Mouse (Mus musculus) liver, embryonic 14.5 days (tissue): ENCODE measurements around the gene Cd248. TPM values are rescaled to one million over a fixed set of nuclear protein-coding genes. Genes with fewer than 3 reads are reported as not detected.

ENCODE experiments used
- ATAC-seq: fragments of 200-750 bp; cut with Nextera tagmentation; 2 replicates; pipeline ENCODE4 v1.8.0; 2017; ENCODE audit warnings: moderate number of reproducible peaks, mild to moderate bottlenecking, moderate library complexity; ENCODE audit not compliant: insufficient read depth
- DNase-seq, 3 experiments: peaks; one replicate each; pipeline ENCODE4 v3.0.0-alpha.2; 2012 to 2013; ENCODE audit warnings: low read depth in 3 of 3, low spot score in 3 of 3
- H3K27ac ChIP-seq: fragments of 300-500 bp; sonication (generic); 2 replicates; pipeline ENCODE4 v1.5.1; 2014; ENCODE audit warnings: moderate library complexity, mild to moderate bottlenecking, control low read depth, inconsistent platforms
- H3K27me3 ChIP-seq: fragments of 300-500 bp; sonication (generic); 2 replicates; pipeline ENCODE4 v1.6.1; 2014; ENCODE audit warnings: mild to moderate bottlenecking, low read length, moderate library complexity; ENCODE audit not compliant: control insufficient read depth, insufficient read depth
- H3K36me3 ChIP-seq: fragments of 300-500 bp; sonication (generic); replicated peaks from 2 replicates; pipeline ENCODE4 v1.6.1; 2014; ENCODE audit warnings: low read depth; ENCODE audit not compliant: control insufficient read depth, insufficient read depth
- H3K4me1 ChIP-seq, 2 experiments: fragments of 200-500 bp in 1 of 2; fragments of 300-500 bp in 1 of 2; sonication (generic) in 1 of 2; replicated peaks; 2 replicates each; pipeline ENCODE4 v1.6.1; 2012 to 2014; ENCODE audit warnings: antibody characterized with exemption in 1 of 2, inconsistent platforms in 1 of 2, low read length in 1 of 2; ENCODE audit not compliant: control insufficient read depth in 2 of 2, insufficient read depth in 2 of 2
- H3K4me2 ChIP-seq: fragments of 300-500 bp; sonication (generic); 2 replicates; pipeline ENCODE4 v1.6.1; 2014; ENCODE audit warnings: low read depth, mild to moderate bottlenecking, control low read depth, moderate library complexity
- H3K4me3 ChIP-seq, 2 experiments: fragments of 200-500 bp in 1 of 2; fragments of 300-500 bp in 1 of 2; sonication (generic) in 1 of 2; 2 replicates each; pipeline ENCODE4 v1.5.1; 2012 to 2014; ENCODE audit warnings: low read depth in 2 of 2, low read length in 2 of 2, mild to moderate bottlenecking in 2 of 2, control low read depth in 1 of 2, inconsistent platforms in 1 of 2, moderate library complexity in 1 of 2; ENCODE audit not compliant: insufficient read depth in 1 of 2
- H3K9ac ChIP-seq: fragments of 300-500 bp; sonication (generic); replicated peaks from 2 replicates; pipeline ENCODE4 v1.6.1; 2014; ENCODE audit warnings: mild to moderate bottlenecking, control low read depth, moderate library complexity
- H3K9me3 ChIP-seq: fragments of 300-500 bp; sonication (generic); 2 replicates; pipeline ENCODE4 v1.6.1; 2016; ENCODE audit warnings: low read length, mixed read lengths; ENCODE audit not compliant: control insufficient read depth
- CTCF ChIP-seq: IDR thresholded peaks from 2 replicates; pipeline ENCODE4 v1.5.1; 2016; ENCODE audit warnings: antibody characterized with exemption, low read depth, control low read depth
- EP300 ChIP-seq: IDR thresholded peaks from 2 replicates; pipeline ENCODE4 v1.6.1; 2016; ENCODE audit warnings: antibody characterized with exemption, low read depth
- WGBS: fragments of 180-500 bp; shearing (Covaris S2); extraction: QIAGEN DNeasy Blood & Tissue Kit; methylation state at CpG from one replicate; pipeline ENCODE4 v1.1.7; 2014; ENCODE audit not compliant: insufficient replicate concordance; 5-methylcytosine and 5-hydroxymethylcytosine counted together
- polyA plus RNA-seq, 2 experiments: library from polyadenylated mRNA; depleted of rRNA in 1 of 2; stranded (reverse) in 1 of 2; unstranded in 1 of 2; fragments of >200 nt; fragmentation: Nextera tagmentation in 1 of 2; extraction: Ambion mirVana in 1 of 2; gene quantifications; 2 replicates each; pipeline versions ENCODE4 v1.2.1 to v1.2.3; 2012 to 2014

Cd248 gene
- polyA plus RNA-seq, 2 experiments, result 2.0 to 2.8 TPM

DNA sequence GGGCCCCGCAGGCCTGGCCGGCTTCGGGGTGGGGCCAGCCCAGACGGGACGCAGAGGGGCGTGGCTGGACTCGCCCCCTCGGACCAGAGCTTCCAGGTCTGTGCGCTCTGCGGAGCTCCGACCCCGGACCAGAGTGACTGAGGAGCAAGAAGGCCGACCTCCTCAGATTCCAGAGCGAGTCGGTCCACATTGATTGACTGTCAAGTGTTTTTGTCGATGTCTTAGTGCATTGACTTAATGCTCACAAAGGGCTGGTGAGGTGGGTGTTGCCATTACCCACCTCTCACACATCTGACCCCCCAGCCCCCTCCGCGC, 50.5 kb downstream of the Cd248 start, which contains the start of gene Klc2:
Gene Klc2 (minus strand): TSS at position 177 of the 315 bp plus-strand sequence.
- ATAC-seq, result no peak
- Histone ChIP-seq H3K9ac (peak within 1 kb of the TSS; percentile 75), H3K4me2 (peak within 1 kb of the TSS; percentile 98), H3K27me3 (peaks cover 6% of the 10 kb centered on the region), H3K27ac (no peak within 1 kb of the TSS), H3K4me1 (no peaks in the 10 kb centered on the region), H3K4me3 (peak within 1 kb of the TSS; percentile 65 to 82), H3K9me3 (no peaks in the 10 kb centered on the region), H3K36me3 (no peaks in the 10 kb centered on the region)
- TF ChIP-seq CTCF (no peak), EP300 (no peak)
- no peak for DNase-seq
- WGBS, result 3% methylated on average over 18 of the region's 18 CpGs

Other genes starting within 250 kb of the Cd248 start
- gene Ccs, start 228.7 kb upstream of the Cd248 start, polyA plus RNA-seq (2012; rRNA removed), result 24.0 and 38.1 TPM in 2 replicates
- gene Ccs, start 228.7 kb upstream of the Cd248 start, polyA plus RNA-seq (2014; fragmentation: Nextera tagmentation; extraction: Ambion mirVana), result 35.4 and 41.2 TPM in 2 replicates
- gene Ccdc87, start 228.7 kb upstream of the Cd248 start, polyA plus RNA-seq (2012; rRNA removed), result 0.01 and 0.02 TPM in 2 replicates
- gene Ccdc87, start 228.7 kb upstream of the Cd248 start, polyA plus RNA-seq (2014; fragmentation: Nextera tagmentation; extraction: Ambion mirVana), result not detected in 2 replicates
- 18.5 and 20.8 TPM in 2 replicates for gene Ctsf, start 212.9 kb upstream of the Cd248 start, polyA plus RNA-seq (2012; rRNA removed)
- gene Ctsf, start 212.9 kb upstream of the Cd248 start, polyA plus RNA-seq (2014; fragmentation: Nextera tagmentation; extraction: Ambion mirVana), result 30.6 and 32.8 TPM in 2 replicates
- gene Actn3, start 190.2 kb upstream of the Cd248 start, polyA plus RNA-seq (2012; rRNA removed), result 0.18 and 0.33 TPM in 2 replicates
- 0.28 TPM in 2 replicates for gene Actn3, start 190.2 kb upstream of the Cd248 start, polyA plus RNA-seq (2014; fragmentation: Nextera tagmentation; extraction: Ambion mirVana)
- gene Zdhhc24, start 189.4 kb upstream of the Cd248 start, polyA plus RNA-seq (2012; rRNA removed), result 16.5 and 17.2 TPM in 2 replicates
- gene Zdhhc24, start 189.4 kb upstream of the Cd248 start, polyA plus RNA-seq (2014; fragmentation: Nextera tagmentation; extraction: Ambion mirVana), result 6.8 and 6.9 TPM in 2 replicates
- 1.2 TPM in 2 replicates for gene Bbs1, start 161.4 kb upstream of the Cd248 start, polyA plus RNA-seq (2012; rRNA removed)
- gene Bbs1, start 161.4 kb upstream of the Cd248 start, polyA plus RNA-seq (2014; fragmentation: Nextera tagmentation; extraction: Ambion mirVana), result 0.27 and 0.82 TPM in 2 replicates
- 22.4 and 28.0 TPM in 2 replicates for gene Dpp3, start 139.8 kb upstream of the Cd248 start, polyA plus RNA-seq (2012; rRNA removed)
- gene Dpp3, start 139.8 kb upstream of the Cd248 start, polyA plus RNA-seq (2014; fragmentation: Nextera tagmentation; extraction: Ambion mirVana), result 37.0 and 39.9 TPM in 2 replicates
- 0.03 and 0.06 TPM in 2 replicates for gene Peli3, start 125.0 kb upstream of the Cd248 start, polyA plus RNA-seq (2012; rRNA removed)
- 0.24 TPM in 1 of 2 replicates, not detected in the other for gene Peli3, start 125.0 kb upstream of the Cd248 start, polyA plus RNA-seq (2014; fragmentation: Nextera tagmentation; extraction: Ambion mirVana)
- gene Mrpl11, start 105.9 kb upstream of the Cd248 start, polyA plus RNA-seq (2012; rRNA removed), result 17.8 and 31.8 TPM in 2 replicates
- 64.7 and 66.2 TPM in 2 replicates for gene Mrpl11, start 105.9 kb upstream of the Cd248 start, polyA plus RNA-seq (2014; fragmentation: Nextera tagmentation; extraction: Ambion mirVana)
- gene Npas4, start 77.8 kb upstream of the Cd248 start, polyA plus RNA-seq (2012; rRNA removed), result 0.11 and 0.12 TPM in 2 replicates
- gene Npas4, start 77.8 kb upstream of the Cd248 start, polyA plus RNA-seq (2014; fragmentation: Nextera tagmentation; extraction: Ambion mirVana), result not detected in 2 replicates
- 2.5 and 3.8 TPM in 2 replicates for gene Slc29a2, start 44.2 kb upstream of the Cd248 start, polyA plus RNA-seq (2012; rRNA removed)
- 0.76 and 0.96 TPM in 2 replicates for gene Slc29a2, start 44.2 kb upstream of the Cd248 start, polyA plus RNA-seq (2014; fragmentation: Nextera tagmentation; extraction: Ambion mirVana)
- gene B4gat1, start 29.3 kb upstream of the Cd248 start, polyA plus RNA-seq (2012; rRNA removed), result 3.4 and 4.2 TPM in 2 replicates
- gene B4gat1, start 29.3 kb upstream of the Cd248 start, polyA plus RNA-seq (2014; fragmentation: Nextera tagmentation; extraction: Ambion mirVana), result 6.5 TPM in 2 replicates
- 0.19 and 0.29 TPM in 2 replicates for gene AC124502.3, start 29.2 kb upstream of the Cd248 start, polyA plus RNA-seq (2012; rRNA removed)
- 0.13 and 0.59 TPM in 2 replicates for gene AC124502.3, start 29.2 kb upstream of the Cd248 start, polyA plus RNA-seq (2014; fragmentation: Nextera tagmentation; extraction: Ambion mirVana)
- 17.3 and 19.9 TPM in 2 replicates for gene Brms1, start 26.7 kb upstream of the Cd248 start, polyA plus RNA-seq (2012; rRNA removed)
- gene Brms1, start 26.7 kb upstream of the Cd248 start, polyA plus RNA-seq (2014; fragmentation: Nextera tagmentation; extraction: Ambion mirVana), result 24.5 and 26.4 TPM in 2 replicates
- gene Rin1, start 17.6 kb upstream of the Cd248 start, polyA plus RNA-seq (2012; rRNA removed), result 0.42 and 0.54 TPM in 2 replicates
- 0.13 and 0.28 TPM in 2 replicates for gene Rin1, start 17.6 kb upstream of the Cd248 start, polyA plus RNA-seq (2014; fragmentation: Nextera tagmentation; extraction: Ambion mirVana)
- 0.18 and 0.21 TPM in 2 replicates for gene Tmem151a, start 17.5 kb downstream of the Cd248 start, polyA plus RNA-seq (2012; rRNA removed)
- gene Tmem151a, start 17.5 kb downstream of the Cd248 start, polyA plus RNA-seq (2014; fragmentation: Nextera tagmentation; extraction: Ambion mirVana), result 0.25 and 0.28 TPM in 2 replicates
- gene Yif1a, start 20.5 kb downstream of the Cd248 start, polyA plus RNA-seq (2012; rRNA removed), result 34.7 and 37.0 TPM in 2 replicates
- gene Yif1a, start 20.5 kb downstream of the Cd248 start, polyA plus RNA-seq (2014; fragmentation: Nextera tagmentation; extraction: Ambion mirVana), result 58.6 and 60.0 TPM in 2 replicates
- gene Cnih2, start 30.4 kb downstream of the Cd248 start, polyA plus RNA-seq (2012; rRNA removed), result 0.63 and 1.0 TPM in 2 replicates
- 0.50 and 0.73 TPM in 2 replicates for gene Cnih2, start 30.4 kb downstream of the Cd248 start, polyA plus RNA-seq (2014; fragmentation: Nextera tagmentation; extraction: Ambion mirVana)
- gene Rab1b, start 39.0 kb downstream of the Cd248 start, polyA plus RNA-seq (2012; rRNA removed), result 50.6 and 58.8 TPM in 2 replicates
- 76.2 and 84.8 TPM in 2 replicates for gene Rab1b, start 39.0 kb downstream of the Cd248 start, polyA plus RNA-seq (2014; fragmentation: Nextera tagmentation; extraction: Ambion mirVana)
- 2.3 and 3.5 TPM in 2 replicates for gene Klc2, start 50.5 kb downstream of the Cd248 start, polyA plus RNA-seq (2012; rRNA removed)
- 1.3 and 1.6 TPM in 2 replicates for gene Klc2, start 50.5 kb downstream of the Cd248 start, polyA plus RNA-seq (2014; fragmentation: Nextera tagmentation; extraction: Ambion mirVana)
- gene Pacs1, start 205.0 kb downstream of the Cd248 start, polyA plus RNA-seq (2012; rRNA removed), result 8.3 and 10.5 TPM in 2 replicates
- 8.2 and 9.9 TPM in 2 replicates for gene Pacs1, start 205.0 kb downstream of the Cd248 start, polyA plus RNA-seq (2014; fragmentation: Nextera tagmentation; extraction: Ambion mirVana)
- 45.0 and 52.5 TPM in 2 replicates for gene Sf3b2, start 227.4 kb downstream of the Cd248 start, polyA plus RNA-seq (2012; rRNA removed)
- gene Sf3b2, start 227.4 kb downstream of the Cd248 start, polyA plus RNA-seq (2014; fragmentation: Nextera tagmentation; extraction: Ambion mirVana), result 98.4 and 116 TPM in 2 replicates
- gene Gal3st3, start 230.3 kb downstream of the Cd248 start, polyA plus RNA-seq (2012; rRNA removed), result 0.03 and 0.08 TPM in 2 replicates
- gene Gal3st3, start 230.3 kb downstream of the Cd248 start, polyA plus RNA-seq (2014; fragmentation: Nextera tagmentation; extraction: Ambion mirVana), result 0.04 TPM in 1 of 2 replicates, not detected in the other